Mouse (Mus musculus): ENCODE measurements around the gene Hist1h4b.
"Not testable (repeated sequence)": the region's sequence is repeated elsewhere in the genome, so short reads cannot be mapped to it uniquely, and the experiment has no call there.

Gene Hist1h4b

DNA sequence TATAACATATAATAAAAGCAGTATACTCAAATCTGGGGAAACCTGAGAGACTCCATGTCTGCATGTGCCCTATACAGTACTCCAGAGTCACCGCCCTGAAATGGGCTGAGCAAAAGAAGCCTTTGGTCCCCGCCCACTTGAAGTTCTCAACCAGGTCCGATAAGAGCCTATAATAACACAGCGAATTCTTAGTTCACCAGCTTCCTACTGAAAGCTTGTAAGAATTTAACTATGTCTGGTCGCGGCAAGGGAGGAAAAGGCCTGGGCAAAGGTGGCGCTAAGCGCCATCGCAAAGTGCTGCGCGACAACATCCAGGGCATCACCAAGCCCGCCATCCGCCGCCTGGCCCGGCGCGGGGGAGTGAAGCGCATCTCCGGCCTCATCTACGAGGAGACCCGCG is at the start of gene Hist1h4b:
TSS of gene Hist1h4b (plus strand) at position 224 of the 400 bp plus-strand sequence.
- DNase-seq (ENCODE audit: extremely low read depth, low read depth) = peak; percentile 96

DNA sequence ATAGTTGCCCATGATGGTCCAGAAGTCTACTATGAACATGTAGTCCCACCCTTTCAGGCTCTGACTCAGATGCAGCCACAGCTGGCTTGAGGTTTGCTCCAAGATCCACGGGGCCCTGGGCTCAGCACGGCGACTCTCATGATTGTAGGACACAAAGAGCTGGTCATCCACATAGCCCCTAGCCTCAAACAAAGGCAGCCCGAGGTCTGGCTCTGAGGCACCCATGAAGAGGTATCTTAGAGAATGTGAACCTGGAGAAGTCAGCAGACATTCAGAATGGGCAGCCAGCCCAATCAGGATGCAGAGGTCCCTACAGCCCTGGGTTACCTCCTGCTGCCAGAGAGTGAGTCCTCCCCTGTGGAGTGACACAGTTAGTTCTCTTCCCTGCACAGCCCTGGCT is 48.8 kb upstream of the Hist1h4b start:
- DNase-seq (ENCODE audit: extremely low read depth, low read depth) = no peak

DNA sequence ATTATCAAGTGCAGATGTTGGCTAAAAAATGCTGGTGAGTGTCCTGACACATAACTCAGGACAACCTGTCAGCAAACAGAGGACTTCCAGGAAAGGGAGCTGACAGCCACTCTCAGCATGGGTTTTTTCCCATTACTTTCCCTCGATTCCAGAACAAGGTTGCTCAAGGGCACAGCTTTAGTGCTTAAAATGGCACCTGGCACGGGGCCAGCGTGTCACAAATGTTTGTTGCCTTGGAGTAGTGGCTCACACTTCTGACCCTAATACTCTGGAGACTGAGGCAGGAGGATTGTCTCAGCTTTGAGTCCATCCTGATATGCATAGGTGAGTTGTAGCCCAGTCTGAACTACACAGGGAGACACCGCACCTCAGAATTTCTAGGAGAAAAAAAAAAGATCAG is 48.2 kb upstream of the Hist1h4b start:
- no peak for DNase-seq (ENCODE audit: extremely low read depth, low read depth)

DNA sequence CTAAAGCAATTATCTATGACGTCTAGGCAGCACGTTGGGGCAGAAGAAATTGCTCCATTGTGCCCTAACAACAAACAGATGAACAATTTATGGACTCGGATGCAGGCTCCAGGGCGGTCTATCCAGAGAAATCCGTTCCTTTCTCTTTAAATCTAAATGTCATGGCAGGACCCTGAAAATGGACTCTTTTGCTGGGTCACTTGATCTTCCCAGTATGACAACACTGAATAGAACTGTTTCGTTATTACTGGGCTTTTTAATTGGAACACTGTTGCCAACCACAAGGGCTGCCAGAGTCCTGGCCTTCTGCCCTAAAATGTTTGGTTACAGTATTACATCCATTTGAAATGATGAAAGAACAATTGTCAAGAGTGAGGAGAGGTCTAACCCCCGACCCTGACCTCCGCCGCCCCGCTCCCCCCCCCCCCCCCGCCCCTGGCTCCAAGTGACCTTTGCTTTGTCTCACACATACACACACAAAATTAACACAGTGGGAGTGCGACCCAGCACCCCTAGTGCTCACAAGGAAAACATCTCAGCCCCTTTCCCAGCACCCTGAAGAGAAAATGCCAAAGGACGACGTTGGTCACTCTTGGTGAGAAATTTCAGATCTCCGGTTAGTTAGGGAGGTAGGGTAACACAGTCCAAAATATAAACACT is 47.0 kb upstream of the Hist1h4b start:
- no peak for DNase-seq (ENCODE audit: extremely low read depth, low read depth)

DNA sequence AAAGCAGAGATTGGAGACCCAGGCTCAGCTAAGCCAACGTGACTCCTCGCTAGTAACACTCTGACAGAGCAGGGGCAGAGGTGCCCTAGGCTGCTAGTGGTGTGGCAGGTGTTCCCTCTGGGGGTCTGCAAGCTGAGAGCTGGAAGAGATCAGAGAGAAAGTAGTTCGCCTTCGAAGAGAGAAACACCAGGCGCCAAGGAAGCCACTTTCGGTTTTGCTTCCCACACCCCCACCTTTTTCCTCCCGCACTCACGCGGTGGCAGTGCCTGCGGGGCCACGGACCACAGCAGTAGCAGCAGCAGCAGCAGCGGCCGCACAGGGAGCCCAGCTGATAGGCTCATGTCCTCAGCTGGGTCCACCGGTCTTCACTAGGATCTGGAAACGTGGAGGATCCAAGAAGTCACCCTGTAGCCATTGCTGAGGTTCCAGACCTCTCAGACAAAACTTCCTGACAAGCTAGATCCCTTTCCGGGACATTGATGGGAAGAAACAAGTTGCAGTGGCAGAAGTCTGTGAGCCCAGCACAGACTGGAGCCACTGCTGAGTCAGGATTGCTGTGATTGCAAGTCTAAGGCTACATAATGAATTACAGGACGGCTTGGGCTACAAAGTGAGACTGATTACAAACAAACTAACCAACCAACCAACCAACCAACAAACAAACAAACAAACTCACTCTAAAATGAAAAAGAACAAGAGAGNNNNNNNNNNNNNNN is 46.3 kb upstream of the Hist1h4b start, which contains the start of gene Hfe:
TSS of gene Hfe (minus strand) at position 481 of the 716 bp plus-strand sequence.
- no peak for DNase-seq (ENCODE audit: extremely low read depth, low read depth)

DNA sequence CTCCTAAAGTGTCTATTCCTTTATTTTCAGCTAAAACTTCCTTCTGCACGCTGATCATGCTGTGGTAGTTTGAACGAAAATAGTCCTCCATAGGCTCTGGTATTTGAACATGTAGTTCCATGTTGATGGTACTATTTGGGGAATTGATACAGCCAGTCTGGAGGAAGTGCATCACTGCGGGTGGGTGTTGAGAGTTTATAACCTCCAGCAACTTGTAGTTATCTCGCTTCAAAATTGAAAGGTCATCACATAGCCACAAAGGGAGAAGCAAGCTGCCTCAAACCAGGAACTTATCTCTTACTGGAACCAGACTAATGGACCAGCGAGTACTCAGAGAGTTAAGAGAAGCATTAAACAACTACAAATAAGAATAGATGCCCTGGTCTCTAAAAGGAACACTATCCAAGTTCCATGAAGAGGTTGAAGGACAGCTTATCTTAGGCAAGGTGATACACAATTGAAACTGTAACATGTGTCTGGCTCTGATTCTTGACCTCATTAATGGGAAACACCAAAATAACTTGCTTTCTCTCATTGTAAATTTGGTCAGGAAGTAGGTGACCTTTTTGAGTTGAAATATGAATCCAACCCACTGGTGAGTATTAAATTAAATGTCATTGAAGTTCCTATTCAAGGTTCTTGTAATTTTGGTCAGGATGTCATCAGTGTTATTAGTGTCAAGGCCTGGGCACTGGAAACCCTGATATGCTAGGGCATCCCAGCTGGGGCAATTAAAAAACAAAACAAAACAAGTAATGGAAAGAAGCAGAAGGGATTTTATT is 40.4 kb upstream of the Hist1h4b start:
- DNase-seq (ENCODE audit: extremely low read depth, low read depth) = peak; percentile 50

DNA sequence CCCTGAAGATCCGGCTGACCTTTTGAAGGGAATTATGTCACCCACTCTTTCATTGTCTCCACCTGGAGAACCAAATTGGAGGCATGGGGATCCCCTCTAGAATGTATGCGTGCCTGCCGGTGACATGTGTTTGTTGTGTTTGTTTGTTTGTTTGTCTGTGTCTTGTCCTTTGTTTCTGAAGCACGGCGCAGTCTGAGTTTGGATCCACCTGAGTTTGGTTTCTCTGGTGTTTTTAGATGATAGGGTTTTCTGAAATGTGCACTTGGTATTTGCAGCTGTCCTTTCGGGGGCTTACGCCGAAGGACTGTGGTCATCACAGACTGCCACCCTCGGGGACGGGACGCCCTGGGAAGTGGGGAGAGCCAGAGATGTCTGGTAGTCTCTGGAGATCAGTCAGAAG is 39.6 kb upstream of the Hist1h4b start:
- DNase-seq (ENCODE audit: extremely low read depth, low read depth) = no peak

DNA sequence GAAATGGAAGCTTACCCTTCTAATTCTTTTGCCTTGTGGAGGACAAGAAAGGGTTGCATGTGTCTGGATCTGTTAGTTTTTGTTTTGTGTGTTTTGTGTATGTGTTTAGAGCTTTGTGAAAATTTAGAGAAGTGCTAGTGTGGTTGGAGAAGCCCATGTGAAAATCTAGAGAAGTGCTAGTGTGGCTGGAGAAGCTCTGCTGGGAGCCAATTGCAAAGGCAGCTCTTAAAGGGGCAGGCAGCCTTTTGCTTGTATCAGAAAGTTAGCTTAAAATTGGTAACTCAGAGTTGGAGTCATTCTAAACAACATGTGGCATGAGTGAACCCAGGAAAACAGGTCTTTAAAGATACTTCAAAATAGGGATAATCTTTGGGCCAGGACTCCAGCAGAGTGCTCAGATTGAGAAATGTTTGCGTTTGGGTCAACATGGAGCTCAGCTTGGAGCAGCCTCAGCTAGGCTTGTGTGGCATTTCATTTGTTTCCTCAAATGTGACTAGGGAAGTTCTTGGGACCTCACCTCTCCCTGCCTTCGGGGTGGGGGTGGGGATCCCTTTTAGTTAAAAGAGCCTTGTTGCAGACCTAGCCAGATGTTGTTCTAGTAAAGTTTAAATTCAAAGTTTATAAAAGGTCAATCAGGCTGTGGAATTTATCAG is 39.1 kb upstream of the Hist1h4b start:
- not testable (repeated sequence) for DNase-seq (ENCODE audit: extremely low read depth, low read depth)

DNA sequence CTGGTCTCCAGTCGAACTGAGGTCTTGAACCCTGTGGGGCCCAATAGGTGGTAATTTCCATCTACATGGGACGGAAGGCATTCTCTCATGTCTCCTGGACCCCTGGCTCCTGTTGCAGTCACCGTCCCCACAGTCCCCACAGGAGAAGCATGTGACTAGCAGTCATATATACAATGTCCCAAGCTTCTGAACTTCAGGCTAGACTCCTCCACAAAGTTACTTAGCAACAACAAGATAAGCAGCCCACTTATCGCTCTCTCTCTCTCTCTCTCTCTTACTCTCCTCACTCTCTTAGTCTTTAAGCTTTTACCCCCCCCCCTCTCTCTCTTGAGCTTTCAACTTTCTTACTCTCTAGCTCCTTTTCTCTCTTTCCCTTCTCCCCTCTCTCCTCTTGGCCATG is 32.6 kb upstream of the Hist1h4b start:
- DNase-seq (ENCODE audit: extremely low read depth, low read depth) = no peak

DNA sequence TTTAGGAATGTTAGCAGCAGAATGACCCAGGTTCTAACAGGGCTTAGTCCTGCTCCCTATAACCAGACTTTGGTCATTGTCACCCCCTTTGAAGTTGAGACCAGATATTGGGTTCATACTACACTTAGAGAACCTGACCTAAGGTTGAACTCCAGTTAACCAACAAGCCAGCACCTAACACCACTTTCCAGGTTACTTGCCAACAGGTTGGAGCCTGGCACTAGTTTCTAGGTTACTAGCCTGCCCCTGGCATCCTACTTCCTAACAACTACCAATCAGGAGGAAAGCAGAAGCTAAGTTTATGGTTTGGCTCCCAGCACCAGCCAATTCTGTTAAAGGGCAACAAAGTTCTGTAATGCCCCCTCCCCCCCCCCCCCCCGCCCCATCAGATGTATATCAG is 31.6 kb upstream of the Hist1h4b start:
- DNase-seq (ENCODE audit: extremely low read depth, low read depth) = no peak

DNA sequence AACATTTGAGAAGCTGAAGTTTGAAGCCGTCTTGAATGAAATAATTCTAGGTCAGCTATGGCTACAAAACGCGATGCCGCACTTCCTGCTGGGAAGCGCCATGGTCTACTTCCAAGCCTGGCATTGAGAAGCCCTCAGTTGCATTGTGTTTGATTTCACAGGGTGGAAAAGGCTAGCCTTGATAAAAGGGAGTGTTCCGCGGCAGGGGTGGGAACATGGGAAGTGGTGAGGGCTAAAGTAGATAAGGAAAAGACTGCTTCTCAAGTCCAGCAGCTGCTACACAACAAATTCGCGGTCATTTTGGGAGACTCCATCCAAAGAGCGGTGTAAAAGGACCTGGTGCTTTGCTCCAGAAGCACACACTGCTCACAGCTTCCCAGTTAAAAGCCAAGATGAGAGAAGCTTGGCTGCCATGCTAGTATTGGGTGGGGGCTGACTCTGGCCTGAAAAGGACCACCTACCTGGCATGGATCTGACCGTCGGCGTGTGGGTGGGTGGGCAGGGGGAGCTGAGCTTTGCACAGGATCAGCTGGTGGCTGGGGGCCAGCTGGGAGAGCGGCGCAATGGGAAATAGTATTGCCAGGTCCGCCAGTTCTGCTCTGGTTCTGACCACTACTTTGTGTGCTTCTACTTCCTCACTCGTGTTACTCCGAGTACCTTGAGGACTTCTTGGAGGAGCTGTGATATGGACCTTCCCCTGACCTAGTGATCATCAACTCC is 28.2 kb upstream of the Hist1h4b start:
- DNase-seq (ENCODE audit: extremely low read depth, low read depth) = no peak

DNA sequence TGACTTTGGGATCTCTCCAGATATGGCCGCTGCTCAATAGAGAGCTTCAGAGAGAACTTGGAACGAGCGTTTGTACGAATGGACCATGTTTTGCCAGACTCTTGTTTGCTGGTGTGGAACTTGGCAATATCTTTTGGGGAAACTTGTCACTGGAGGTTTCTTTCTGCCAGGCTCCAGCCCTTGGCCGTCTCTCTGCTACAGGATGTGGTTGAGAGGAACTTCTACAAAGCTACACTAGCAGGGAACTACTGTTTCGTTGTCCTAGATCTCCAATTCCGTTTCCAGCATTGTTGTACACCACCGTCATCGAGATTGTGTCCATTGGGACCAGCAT is 27.7 kb upstream of the Hist1h4b start:
- no peak for DNase-seq (ENCODE audit: extremely low read depth, low read depth)

DNA sequence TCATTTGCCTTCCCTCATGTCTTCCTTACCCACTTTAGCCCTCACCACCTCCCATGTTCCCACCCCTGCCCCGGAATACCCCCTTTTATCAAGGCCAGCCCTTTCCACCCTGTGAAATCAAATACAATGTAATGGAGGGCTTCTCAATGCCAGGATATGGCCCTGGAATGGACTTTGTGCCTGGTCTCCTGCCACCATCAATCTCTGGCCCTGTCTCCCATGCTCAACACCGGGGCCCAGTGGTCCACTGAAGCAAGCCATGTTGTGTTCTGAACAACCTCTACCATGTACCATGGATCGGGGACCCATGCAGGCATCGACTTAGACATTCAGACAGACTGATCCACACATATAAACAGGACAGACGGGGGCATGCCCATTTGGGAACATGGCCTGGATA is 27.1 kb upstream of the Hist1h4b start:
- no peak for DNase-seq (ENCODE audit: extremely low read depth, low read depth)

DNA sequence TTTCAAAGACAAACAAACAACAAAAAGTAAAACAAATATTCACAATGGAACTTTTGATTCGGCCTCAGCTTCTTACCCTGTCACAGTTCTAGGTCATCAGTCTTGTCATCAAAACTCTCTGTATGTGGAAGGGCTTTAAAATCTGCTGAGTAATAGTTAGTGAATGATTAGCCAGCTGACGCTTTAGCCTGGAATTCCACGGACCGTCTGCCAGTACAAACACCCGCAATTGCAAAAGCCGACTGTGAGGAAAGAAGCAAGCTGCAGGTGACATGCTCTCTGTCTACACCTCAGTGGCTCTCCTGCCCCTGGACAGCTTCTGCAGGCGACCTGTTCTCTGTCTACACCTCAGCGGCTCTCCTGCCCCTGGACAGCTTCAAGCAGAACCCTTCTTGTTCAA is 26.3 kb upstream of the Hist1h4b start:
- no peak for DNase-seq (ENCODE audit: extremely low read depth, low read depth)

DNA sequence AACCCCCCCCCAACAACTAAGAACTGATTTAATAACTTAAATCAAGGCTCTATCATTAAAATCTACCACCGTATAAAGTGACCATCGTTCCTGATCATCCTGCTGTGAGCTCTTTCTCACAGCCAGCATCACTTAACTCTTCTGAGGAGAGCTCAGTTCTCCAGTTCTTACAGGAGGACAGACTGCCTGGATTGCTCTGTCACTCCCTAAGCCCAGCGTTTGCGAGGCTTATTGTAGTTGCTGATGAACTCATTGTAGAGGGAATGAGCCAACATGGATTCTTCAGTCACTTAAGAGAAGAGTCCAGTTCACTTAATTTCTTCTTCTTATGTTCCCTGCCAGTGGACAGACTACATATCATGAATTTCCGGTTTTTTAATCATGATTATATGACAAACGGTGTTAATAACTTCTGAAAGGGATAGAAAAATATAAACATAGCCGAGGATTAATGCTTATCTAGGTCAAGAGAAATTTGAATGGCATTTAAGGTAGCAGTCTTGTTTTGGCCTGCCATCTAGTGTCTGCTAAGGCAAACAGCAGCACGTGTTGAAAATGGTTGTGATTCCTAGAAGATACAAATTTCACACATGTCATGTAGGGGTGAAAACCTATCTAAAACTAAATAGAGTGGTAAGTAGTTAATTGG is 24.5 kb upstream of the Hist1h4b start:
- DNase-seq (ENCODE audit: extremely low read depth, low read depth) = peak; percentile 70

DNA sequence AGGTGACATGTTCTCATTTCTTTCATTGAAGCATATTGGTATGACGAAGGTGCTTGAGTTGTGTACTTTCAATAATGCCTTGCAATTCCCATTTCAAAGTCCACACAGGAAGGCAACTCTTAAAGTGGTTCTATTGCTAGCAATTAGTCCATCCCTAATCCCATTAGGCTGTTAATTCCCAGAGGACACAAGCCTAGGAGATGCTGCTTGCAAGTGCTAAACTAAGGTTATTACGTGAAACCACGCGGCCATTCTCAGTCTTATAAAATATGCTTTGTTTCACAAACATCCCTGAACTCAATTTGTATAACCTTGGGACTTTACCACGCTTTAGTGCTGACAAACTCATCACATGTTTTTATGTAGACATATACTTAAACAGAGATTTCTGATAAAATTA is 19.7 kb upstream of the Hist1h4b start:
- DNase-seq (ENCODE audit: extremely low read depth, low read depth) = no peak

DNA sequence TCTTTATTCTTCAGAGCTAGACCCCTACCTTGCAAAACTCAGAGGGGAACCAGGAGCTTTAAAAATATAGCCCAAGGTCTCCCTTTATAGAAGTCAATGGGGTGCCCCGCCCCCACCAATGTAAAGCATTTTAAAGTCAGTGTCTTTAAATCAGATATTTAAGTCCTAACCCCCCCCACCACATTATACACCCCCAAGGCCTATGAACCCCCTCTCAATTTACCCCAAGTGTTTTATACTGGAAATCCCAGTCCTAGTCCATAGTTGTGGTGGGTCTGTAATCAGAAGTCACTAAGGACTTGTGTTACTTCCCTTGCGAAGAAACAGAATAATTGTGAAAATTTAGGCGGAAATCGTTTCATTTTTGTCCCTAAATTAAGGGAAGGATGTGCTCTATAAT is 18.8 kb upstream of the Hist1h4b start:
- DNase-seq (ENCODE audit: extremely low read depth, low read depth) = no peak

DNA sequence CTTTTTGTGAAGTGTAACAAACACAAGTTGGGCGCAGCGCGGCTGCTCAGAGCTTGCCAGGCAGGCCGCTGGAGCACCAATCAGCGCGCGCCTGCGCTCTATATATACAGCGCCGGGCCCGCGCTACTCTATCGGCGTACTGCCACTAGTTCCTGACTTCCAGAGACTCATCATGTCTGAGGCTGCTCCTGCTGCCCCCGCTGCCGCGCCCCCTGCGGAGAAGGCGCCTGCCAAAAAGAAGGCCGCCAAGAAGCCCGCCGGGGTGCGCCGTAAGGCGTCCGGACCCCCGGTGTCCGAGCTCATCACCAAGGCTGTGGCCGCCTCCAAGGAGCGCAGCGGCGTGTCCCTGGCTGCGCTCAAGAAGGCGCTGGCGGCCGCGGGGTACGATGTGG is 18.1 kb upstream of the Hist1h4b start, which contains the start of gene Hist1h1c:
TSS of gene Hist1h1c (plus strand) at position 132 of the 392 bp plus-strand sequence.
- peak; percentile 92 for DNase-seq (ENCODE audit: extremely low read depth, low read depth)

DNA sequence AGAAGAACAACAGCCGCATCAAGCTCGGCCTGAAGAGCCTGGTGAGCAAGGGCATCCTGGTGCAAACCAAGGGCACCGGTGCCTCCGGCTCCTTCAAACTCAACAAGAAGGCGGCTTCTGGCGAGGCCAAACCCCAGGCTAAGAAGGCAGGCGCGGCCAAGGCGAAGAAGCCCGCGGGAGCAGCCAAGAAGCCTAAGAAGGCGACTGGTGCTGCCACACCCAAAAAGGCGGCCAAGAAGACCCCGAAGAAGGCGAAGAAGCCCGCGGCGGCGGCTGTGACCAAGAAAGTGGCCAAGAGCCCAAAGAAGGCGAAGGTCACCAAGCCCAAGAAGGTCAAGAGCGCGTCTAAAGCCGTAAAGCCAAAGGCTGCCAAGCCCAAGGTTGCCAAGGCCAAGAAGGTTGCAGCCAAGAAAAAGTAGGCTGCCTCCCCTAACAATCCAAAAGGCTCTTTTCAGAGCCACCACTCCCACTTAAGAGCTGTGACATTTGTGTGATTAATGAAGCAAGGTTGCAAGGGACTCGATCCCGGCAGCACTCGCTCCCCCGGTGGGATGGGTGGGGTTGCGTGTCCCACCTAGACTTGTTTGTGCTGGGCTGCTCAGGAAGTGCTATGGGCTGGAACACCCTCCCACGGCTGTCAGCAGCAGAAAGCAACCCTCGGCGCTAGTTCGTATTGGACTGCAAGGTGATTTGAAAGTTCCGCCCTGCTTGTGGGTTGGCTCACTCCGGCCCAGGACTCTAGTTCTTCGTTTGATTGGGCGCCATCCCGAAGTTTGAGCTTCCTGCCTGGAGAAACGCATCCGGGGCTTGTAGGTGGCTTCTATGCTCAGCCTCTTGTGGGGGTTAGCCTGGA is 17.5 kb upstream of the Hist1h4b start:
- peak; percentile 96 for DNase-seq (ENCODE audit: extremely low read depth, low read depth)

DNA sequence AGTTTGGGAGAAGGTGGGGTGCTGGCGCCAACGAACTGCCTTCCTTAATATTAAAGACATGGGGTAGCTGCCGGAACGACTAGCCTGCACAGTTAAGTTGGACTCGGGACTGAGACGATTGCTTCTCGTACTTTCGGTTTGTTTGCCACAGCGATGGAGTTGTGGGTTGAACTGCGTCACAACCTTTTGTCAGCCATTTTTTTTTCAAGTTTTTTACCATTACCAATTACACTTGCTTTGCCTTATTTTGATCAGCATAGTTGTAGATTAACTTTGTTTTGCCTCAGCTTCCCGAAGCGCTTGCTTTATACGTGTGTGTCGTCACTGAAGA is 16.9 kb upstream of the Hist1h4b start:
- DNase-seq (ENCODE audit: extremely low read depth, low read depth) = no peak
